In genomic region chr10:62062786-62063185, GRCm38 (mm10) we compare ENCODE assay signal across 18 mouse cellular contexts.
DNase-seq lines count a peak whose midpoint lies in the region; ATAC-seq and TF ChIP-seq lines count a peak whose summit lies in the region.
"Had no signal": no experiment of that assay in that cellular context is flagged by ENCODE, and none has a peak within 500 bp of the region (broad histone marks: within the 10 kb centered on the region; RNA-seq: fewer than 3 reads in every experiment).

No protein-coding gene starts in this region.

- no peak overlapping the region for H3K4me2 ChIP-seq in limb, embryonic 14.5 days (replicated peaks; ENCODE audit: low read depth, low read length, severe bottlenecking)
- no peak overlapping the region for H3K4me2 ChIP-seq in midbrain, postnatal 0 days (ENCODE audit: low read depth, low read length, poor library complexity, severe bottlenecking)
- H3K4me2 ChIP-seq in midbrain, embryonic 13.5 days (replicated peaks), result no peak overlapping the region
- H3K4me2 ChIP-seq: embryonic facial prominence, embryonic 13.5 days; forebrain, embryonic 15.5 days; hindbrain, embryonic 12.5 days; kidney, embryonic 15.5 days; limb, embryonic 15.5 days; stomach, embryonic 15.5 days had no signal

- no peak for TF ChIP-seq POLR2A in limb, embryonic 14.5 days (IDR thresholded peaks at IDR 0.05; ENCODE audit: borderline replicate concordance, extremely low read depth, insufficient read depth, insufficient read length)

- H3K9me3 ChIP-seq in limb, embryonic 14.5 days (ENCODE audit: control insufficient read depth, low read length), result no peaks in the 10 kb centered on the region
- H3K9me3 ChIP-seq in limb, embryonic 10.5 days (replicated peaks), result no peaks in the 10 kb centered on the region
- no peaks in the 10 kb centered on the region for H3K9me3 ChIP-seq in midbrain, postnatal 0 days (ENCODE audit: low read length)
- H3K9me3 ChIP-seq in midbrain, embryonic 13.5 days, result no peaks in the 10 kb centered on the region
- H3K9me3 ChIP-seq in G1E (replicated peaks), result no peaks in the 10 kb centered on the region
- H3K9me3 ChIP-seq: embryonic facial prominence, embryonic 13.5 days; forebrain, embryonic 15.5 days; heart, embryonic 10.5 days; hindbrain, embryonic 12.5 days; kidney, embryonic 15.5 days; limb, embryonic 15.5 days; stomach, embryonic 15.5 days had no signal

- no peak overlapping the region for H3K4me3 ChIP-seq in limb, embryonic 14.5 days (replicated peaks; ENCODE audit: low read length)
- no peak overlapping the region for H3K4me3 ChIP-seq in limb, embryonic 10.5 days
- H3K4me3 ChIP-seq in midbrain, postnatal 0 days (ENCODE audit: low read depth, low read length), result no peak overlapping the region
- H3K4me3 ChIP-seq in midbrain, embryonic 13.5 days (replicated peaks), result no peak overlapping the region
- no peak overlapping the region for H3K4me3 ChIP-seq in G1E (ENCODE audit: low read depth, low read length)
- H3K4me3 ChIP-seq: embryonic facial prominence, embryonic 13.5 days; forebrain, embryonic 15.5 days; heart, embryonic 10.5 days; hindbrain, embryonic 12.5 days; kidney, embryonic 15.5 days; limb, embryonic 15.5 days; stomach, embryonic 15.5 days had no signal

- H3K4me1 ChIP-seq in limb, embryonic 14.5 days (ENCODE audit: control insufficient read depth, insufficient read depth, low read length), result peaks cover 23% of the 10 kb centered on the region
- H3K4me1 ChIP-seq in limb, embryonic 10.5 days, result peaks cover 35% of the 10 kb centered on the region
- 0 out of 2 replicates have a peak, but pooled peaks cover 6% of the 10 kb centered on the region for H3K4me1 ChIP-seq in midbrain, postnatal 0 days (ENCODE audit: insufficient read depth, low read length)
- H3K4me1 ChIP-seq in midbrain, embryonic 13.5 days (replicated peaks), result peaks cover 15% of the 10 kb centered on the region; the same call in 1 of the 2 replicates
- H3K4me1 ChIP-seq in G1E (ENCODE audit: insufficient read depth, low read depth, low read length), result peaks cover 26% of the 10 kb centered on the region

- ATAC-seq in limb, embryonic 14.5 days (ENCODE audit: low FRiP score, low read depth), result no peak
- no peak for ATAC-seq in midbrain, postnatal 0 days (ENCODE audit: low FRiP score)
- no peak for ATAC-seq in midbrain, embryonic 13.5 days
- no peak for ATAC-seq in G1E (ENCODE audit: extremely low read depth, insufficient number of reproducible peaks, low FRiP score, poor library complexity, severe bottlenecking)
- ATAC-seq: forebrain, embryonic 15.5 days had no signal

- TF ChIP-seq CTCF in midbrain, postnatal 0 days (IDR thresholded peaks at IDR 0.05), result peak; percentile 44
- TF ChIP-seq CTCF in G1E (IDR thresholded peaks at IDR 0.05; ENCODE audit: low read depth, low read length), result 0 out of 2 replicates have a peak, but pooled peaks have one; percentile 6

- H3K27ac ChIP-seq in limb, embryonic 14.5 days (replicated peaks; ENCODE audit: low read depth, low read length), result no peak overlapping the region
- no peak overlapping the region for H3K27ac ChIP-seq in limb, embryonic 10.5 days
- no peak overlapping the region for H3K27ac ChIP-seq in midbrain, postnatal 0 days (ENCODE audit: low read depth, low read length)
- H3K27ac ChIP-seq in midbrain, embryonic 13.5 days, result no peak overlapping the region
- H3K27ac ChIP-seq: embryonic facial prominence, embryonic 13.5 days; forebrain, embryonic 15.5 days; heart, embryonic 10.5 days; hindbrain, embryonic 12.5 days; kidney, embryonic 15.5 days; limb, embryonic 15.5 days; stomach, embryonic 15.5 days had no signal

- WGBS in limb, embryonic 14.5 days, result 60% methylated on average over 5 of the region's 5 CpGs
- WGBS in limb, embryonic 10.5 days, result 65% methylated on average over 5 of the region's 5 CpGs
- WGBS in midbrain, postnatal 0 days, result 66% methylated on average over 5 of the region's 5 CpGs
- 65% methylated on average over 5 of the region's 5 CpGs for WGBS in midbrain, embryonic 13.5 days

- H3K27me3 ChIP-seq in limb, embryonic 14.5 days (ENCODE audit: control insufficient read depth, insufficient read depth, low read length), result no peaks in the 10 kb centered on the region
- H3K27me3 ChIP-seq in limb, embryonic 10.5 days (ENCODE audit: low read depth, poor library complexity, severe bottlenecking), result 0 out of 2 replicates have a peak, but pooled peaks cover 3% of the 10 kb centered on the region
- no peaks in the 10 kb centered on the region for H3K27me3 ChIP-seq in midbrain, postnatal 0 days (ENCODE audit: insufficient read depth, low read length)
- H3K27me3 ChIP-seq in midbrain, embryonic 13.5 days, result no peaks in the 10 kb centered on the region
- H3K27me3 ChIP-seq in G1E (ENCODE audit: insufficient read depth, low read length), result peaks cover 8% of the 10 kb centered on the region; the same call in 1 of the 2 replicates
- H3K27me3 ChIP-seq: embryonic facial prominence, embryonic 13.5 days; forebrain, embryonic 15.5 days; hindbrain, embryonic 12.5 days; limb, embryonic 15.5 days; stomach, embryonic 15.5 days had no signal

- H3K9ac ChIP-seq in limb, embryonic 14.5 days (ENCODE audit: low read depth, low read length, severe bottlenecking), result no peak overlapping the region
- no peak overlapping the region for H3K9ac ChIP-seq in midbrain, postnatal 0 days (replicated peaks; ENCODE audit: low read length, poor library complexity, severe bottlenecking)
- H3K9ac ChIP-seq in midbrain, embryonic 13.5 days (replicated peaks), result no peak overlapping the region
- H3K9ac ChIP-seq: embryonic facial prominence, embryonic 13.5 days; forebrain, embryonic 15.5 days; hindbrain, embryonic 12.5 days; kidney, embryonic 15.5 days; limb, embryonic 15.5 days; stomach, embryonic 15.5 days had no signal

- DNase-seq in limb, embryonic 14.5 days (ENCODE audit: low spot score), result peak; percentile 18
- DNase-seq in limb, embryonic 10.5 days (ENCODE audit: low spot score), result no peak
- DNase-seq in midbrain, postnatal 0 days (ENCODE audit: low spot score), result no peak
- no peak for DNase-seq in G1E (ENCODE audit: low spot score)
- DNase-seq in embryo, embryonic 11 days, result no peak
- DNase-seq in adrenal gland, postnatal 10 days, result no peak
- DNase-seq: adrenal gland, adult 2 months; cerebellum, adult 9-11 months; lung, postnatal 10 days; right cerebral cortex, postnatal 25 days had no signal

- H3K36me3 ChIP-seq in limb, embryonic 14.5 days (ENCODE audit: control insufficient read depth, insufficient read depth, low read length), result no peaks in the 10 kb centered on the region
- H3K36me3 ChIP-seq in limb, embryonic 10.5 days, result no peaks in the 10 kb centered on the region
- no peaks in the 10 kb centered on the region for H3K36me3 ChIP-seq in midbrain, postnatal 0 days (ENCODE audit: insufficient read depth, low read length)
- H3K36me3 ChIP-seq in midbrain, embryonic 13.5 days, result no peaks in the 10 kb centered on the region
- no peaks in the 10 kb centered on the region for H3K36me3 ChIP-seq in G1E (replicated peaks)
- H3K36me3 ChIP-seq: embryonic facial prominence, embryonic 13.5 days; forebrain, embryonic 15.5 days; heart, embryonic 10.5 days; hindbrain, embryonic 12.5 days; kidney, embryonic 15.5 days; limb, embryonic 15.5 days; stomach, embryonic 15.5 days had no signal
